Mouse (Mus musculus): Measurements from ENCODE around the gene Gle1. TPM values are rescaled to one million over a fixed set of nuclear protein-coding genes. Genes with fewer than 3 reads are reported as not detected.
A peak's percentile ranks its signal among the peaks of the same experiment; 100 is the strongest.

The Gle1 gene
- polyA plus RNA-seq, 1 experiment from 2014 or later, result 33.1 TPM

GRCm38 (mm10) chr2:29910042-29910441, 25.2 kb upstream of the Gle1 start:
- H3K36me3 ChIP-seq, result peaks cover 96% of the 10 kb centered on the region
- no peaks in the 10 kb centered on the region for H3K27me3 ChIP-seq (replicated peaks)
- ATAC-seq (ENCODE audit: extremely low read depth, insufficient number of reproducible peaks, low FRiP score, low TSS enrichment), result no peak
- H3K4me3 ChIP-seq, result no peak overlapping the region
- H3K4me2 ChIP-seq, result no peak overlapping the region
- H3K27ac ChIP-seq (replicated peaks), result no peak overlapping the region
- 87% methylated on average over 2 of the region's 2 CpGs for WGBS
- H3K4me1 ChIP-seq, result no peaks in the 10 kb centered on the region
- no peaks in the 10 kb centered on the region for H3K9me3 ChIP-seq
- H3K9ac ChIP-seq, result no peak overlapping the region

GRCm38 (mm10) chr2:29917621-29918020, 17.6 kb upstream of the Gle1 start:
- Histone ChIP-seq H3K4me3 (no peak overlapping the region), H3K4me1 (peaks cover 6% of the 10 kb centered on the region), H3K27me3 (replicated peaks) (no peaks in the 10 kb centered on the region), H3K9me3 (no peaks in the 10 kb centered on the region), H3K9ac (no peak overlapping the region), H3K27ac (replicated peaks) (no peak overlapping the region), H3K36me3 (peaks cover 94% of the 10 kb centered on the region), H3K4me2 (no peak overlapping the region)
- 85% methylated on average over 11 of the region's 11 CpGs for WGBS
- no peak for ATAC-seq (ENCODE audit: extremely low read depth, insufficient number of reproducible peaks, low FRiP score, low TSS enrichment)

- H3K4me3 ChIP-seq, result no peak overlapping the region
- peaks cover 95% of the 10 kb centered on the region for H3K36me3 ChIP-seq
- H3K4me2 ChIP-seq, result no peak overlapping the region
- ATAC-seq (ENCODE audit: extremely low read depth, insufficient number of reproducible peaks, low FRiP score, low TSS enrichment), result no peak
- 41% methylated on average over 11 of the region's 11 CpGs for WGBS
- H3K27ac ChIP-seq (replicated peaks), result no peak overlapping the region
- no peaks in the 10 kb centered on the region for H3K9me3 ChIP-seq
- peaks cover 6% of the 10 kb centered on the region for H3K4me1 ChIP-seq
- H3K27me3 ChIP-seq (replicated peaks), result no peaks in the 10 kb centered on the region
- 0 out of 2 replicates have a peak overlapping the region, but pooled peaks have one; percentile 1 for H3K9ac ChIP-seq
These were observed 13.2 kb upstream of the Gle1 start for GRCm38 (mm10) chr2:29922011-29922410.

GRCm38 (mm10) chr2:29926542-29926941, 8.7 kb upstream of the Gle1 start:
- Histone ChIP-seq H3K27me3 (replicated peaks) (no peaks in the 10 kb centered on the region), H3K4me2 (no peak overlapping the region), H3K9me3 (no peaks in the 10 kb centered on the region), H3K9ac (no peak overlapping the region), H3K4me1 (peaks cover 6% of the 10 kb centered on the region), H3K4me3 (no peak overlapping the region), H3K36me3 (peaks cover 99% of the 10 kb centered on the region), H3K27ac (replicated peaks) (no peak overlapping the region)
- WGBS, result 87% methylated on average over 5 of the region's 5 CpGs
- ATAC-seq (ENCODE audit: extremely low read depth, insufficient number of reproducible peaks, low FRiP score, low TSS enrichment), result no peak

- peaks cover 62% of the 10 kb centered on the region for H3K36me3 ChIP-seq
- WGBS, result 87% methylated on average over 10 of the region's 10 CpGs
- no peaks in the 10 kb centered on the region for H3K27me3 ChIP-seq (replicated peaks)
- H3K27ac ChIP-seq (replicated peaks), result no peak overlapping the region
- H3K4me3 ChIP-seq, result no peak overlapping the region
- no peaks in the 10 kb centered on the region for H3K9me3 ChIP-seq
- no peaks in the 10 kb centered on the region for H3K4me1 ChIP-seq
- no peak for ATAC-seq (ENCODE audit: extremely low read depth, insufficient number of reproducible peaks, low FRiP score, low TSS enrichment)
- no peak overlapping the region for H3K9ac ChIP-seq
- H3K4me2 ChIP-seq, result no peak overlapping the region
These were observed 4.7 kb upstream of the Gle1 start for GRCm38 (mm10) chr2:29930506-29930905.

GRCm38 (mm10) chr2:29931194-29931593, 4.0 kb upstream of the Gle1 start:
- no peaks in the 10 kb centered on the region for H3K9me3 ChIP-seq
- WGBS, result 88% methylated on average over 6 of the region's 6 CpGs
- peaks cover 6% of the 10 kb centered on the region for H3K4me1 ChIP-seq
- ATAC-seq (ENCODE audit: extremely low read depth, insufficient number of reproducible peaks, low FRiP score, low TSS enrichment), result no peak
- no peaks in the 10 kb centered on the region for H3K27me3 ChIP-seq (replicated peaks)
- H3K27ac ChIP-seq (replicated peaks), result no peak overlapping the region
- H3K4me3 ChIP-seq, result no peak overlapping the region
- H3K36me3 ChIP-seq, result peaks cover 55% of the 10 kb centered on the region
- no peak overlapping the region for H3K4me2 ChIP-seq
- H3K9ac ChIP-seq, result no peak overlapping the region

- peaks cover 82% of the 10 kb centered on the region for H3K36me3 ChIP-seq
- peaks cover 8% of the 10 kb centered on the region for H3K4me1 ChIP-seq
- no peak overlapping the region for H3K4me2 ChIP-seq
- H3K27ac ChIP-seq (replicated peaks), result no peak overlapping the region
- no peak for ATAC-seq (ENCODE audit: extremely low read depth, insufficient number of reproducible peaks, low FRiP score, low TSS enrichment)
- no peaks in the 10 kb centered on the region for H3K27me3 ChIP-seq (replicated peaks)
- H3K4me3 ChIP-seq, result no peak overlapping the region
- H3K9me3 ChIP-seq, result no peaks in the 10 kb centered on the region
- no peak overlapping the region for H3K9ac ChIP-seq
- WGBS, result 91% methylated on average over 9 of the region's 9 CpGs
These were observed 4.8 kb downstream of the Gle1 start for GRCm38 (mm10) chr2:29940073-29940472.

- 91% methylated on average over 7 of the region's 7 CpGs for WGBS
- ATAC-seq (ENCODE audit: extremely low read depth, insufficient number of reproducible peaks, low FRiP score, low TSS enrichment), result no peak
These were observed 5.6 kb downstream of the Gle1 start for GRCm38 (mm10) chr2:29940826-29941225.

GRCm38 (mm10) chr2:29944723-29945122, 9.5 kb downstream of the Gle1 start:
- H3K27me3 ChIP-seq (replicated peaks), result no peaks in the 10 kb centered on the region
- peak overlapping the region; percentile 87 for H3K27ac ChIP-seq (replicated peaks)
- no peak overlapping the region for H3K4me3 ChIP-seq
- H3K36me3 ChIP-seq, result peaks cover 98% of the 10 kb centered on the region
- peak overlapping the region; percentile 48 for H3K9ac ChIP-seq
- 0 out of 2 replicates have a peak, but pooled peaks have one; percentile 46 for ATAC-seq (ENCODE audit: extremely low read depth, insufficient number of reproducible peaks, low FRiP score, low TSS enrichment)
- no peaks in the 10 kb centered on the region for H3K9me3 ChIP-seq
- peaks cover 5% of the 10 kb centered on the region for H3K4me1 ChIP-seq
- 0 out of 2 replicates have a peak overlapping the region, but pooled peaks have one; percentile 8 for H3K4me2 ChIP-seq
- WGBS, result 21% methylated on average over 1 of the region's 1 CpGs

More at GRCm38 (mm10) chr2:29940826-29941225, 5.6 kb downstream of the Gle1 start:
- peaks cover 90% of the 10 kb centered on the region for H3K36me3 ChIP-seq
- no peak overlapping the region for H3K27ac ChIP-seq (replicated peaks)
- H3K9me3 ChIP-seq, result no peaks in the 10 kb centered on the region
- peaks cover 11% of the 10 kb centered on the region for H3K4me1 ChIP-seq
- H3K27me3 ChIP-seq (replicated peaks), result no peaks in the 10 kb centered on the region
- H3K9ac ChIP-seq, result no peak overlapping the region
- no peak overlapping the region for H3K4me3 ChIP-seq
- no peak overlapping the region for H3K4me2 ChIP-seq

GRCm38 (mm10) chr2:29948896-29949295, 13.7 kb downstream of the Gle1 start:
- Histone ChIP-seq H3K27me3 (replicated peaks) (no peaks in the 10 kb centered on the region), H3K4me2 (no peak overlapping the region), H3K4me1 (peaks cover 5% of the 10 kb centered on the region), H3K9me3 (no peaks in the 10 kb centered on the region), H3K27ac (replicated peaks) (no peak overlapping the region), H3K9ac (no peak overlapping the region), H3K36me3 (peaks cover 96% of the 10 kb centered on the region), H3K4me3 (no peak overlapping the region)
- 93% methylated on average over 5 of the region's 5 CpGs for WGBS
- ATAC-seq (ENCODE audit: extremely low read depth, insufficient number of reproducible peaks, low FRiP score, low TSS enrichment), result no peak

- Histone ChIP-seq H3K9ac (no peak overlapping the region), H3K27me3 (replicated peaks) (no peaks in the 10 kb centered on the region), H3K4me3 (no peak overlapping the region), H3K4me2 (no peak overlapping the region), H3K9me3 (no peaks in the 10 kb centered on the region), H3K36me3 (peaks cover 41% of the 10 kb centered on the region), H3K4me1 (peaks cover 18% of the 10 kb centered on the region), H3K27ac (replicated peaks) (no peak overlapping the region)
- 91% methylated on average over 7 of the region's 7 CpGs for WGBS
- ATAC-seq (ENCODE audit: extremely low read depth, insufficient number of reproducible peaks, low FRiP score, low TSS enrichment), result no peak
These were observed 26.0 kb downstream of the Gle1 start for GRCm38 (mm10) chr2:29961246-29961645.

- no peaks in the 10 kb centered on the region for H3K9me3 ChIP-seq
- H3K27ac ChIP-seq (replicated peaks), result peak overlapping the region; percentile 96
- H3K4me2 ChIP-seq, result peak overlapping the region; percentile 71
- peaks cover 48% of the 10 kb centered on the region for H3K4me1 ChIP-seq
- WGBS, result 14% methylated on average over 10 of the region's 10 CpGs
- no peaks in the 10 kb centered on the region for H3K27me3 ChIP-seq (replicated peaks)
- H3K4me3 ChIP-seq, result peak overlapping the region; percentile 96
- peaks cover 24% of the 10 kb centered on the region for H3K36me3 ChIP-seq
- ATAC-seq (ENCODE audit: extremely low read depth, insufficient number of reproducible peaks, low FRiP score, low TSS enrichment), result no peak
- H3K9ac ChIP-seq, result peak overlapping the region; percentile 100
These were observed 29.4 kb downstream of the Gle1 start for GRCm38 (mm10) chr2:29964354-29965249.

Measured in heart, embryonic 13.5 days (tissue).